Mouse (Mus musculus) myocyte (in vitro differentiated cells): Measurements from ENCODE around the gene H2-DMb1.

Experiments used
- CEBPB ChIP-seq: IDR thresholded peaks from 2 replicates; pipeline ENCODE4 v1.6.1; 2011; ENCODE audit warnings: mild to moderate bottlenecking, moderate library complexity; ENCODE audit not compliant: poor library complexity, insufficient read depth, severe bottlenecking
- E2F4 ChIP-seq: IDR thresholded peaks from one replicate; pipeline ENCODE4 v1.6.1; 2011; ENCODE audit warnings: mild to moderate bottlenecking, control low read depth, moderate library complexity; ENCODE audit not compliant: insufficient read depth
- MAX ChIP-seq: IDR thresholded peaks from one replicate; pipeline ENCODE4 v1.6.1; 2011; ENCODE audit warnings: low read depth, mild to moderate bottlenecking, control low read depth
- POLR2A ChIP-seq: IDR thresholded peaks from one replicate; pipeline ENCODE4 v1.6.1; 2011; ENCODE audit warnings: low read depth, mild to moderate bottlenecking, control low read depth, moderate library complexity; ENCODE audit not compliant: insufficient read length
- POLR2AphosphoS2 ChIP-seq: IDR thresholded peaks from one replicate; pipeline ENCODE4 v1.6.1; 2011; ENCODE audit warnings: low read depth, control low read depth; ENCODE audit not compliant: insufficient read length
- TCF12 ChIP-seq: IDR thresholded peaks from one replicate; pipeline ENCODE4 v1.6.1; 2011; ENCODE audit warnings: mild to moderate bottlenecking, control low read depth; ENCODE audit not compliant: poor library complexity, insufficient read depth, severe bottlenecking
- TCF3 ChIP-seq: IDR thresholded peaks from one replicate; pipeline ENCODE4 v1.6.1; 2011; ENCODE audit warnings: low read depth, control low read depth; ENCODE audit not compliant: insufficient read length
- USF1 ChIP-seq: IDR thresholded peaks from one replicate; pipeline ENCODE4 v1.6.1; 2011; ENCODE audit warnings: low read depth, mild to moderate bottlenecking, control low read depth, moderate library complexity

DNA sequence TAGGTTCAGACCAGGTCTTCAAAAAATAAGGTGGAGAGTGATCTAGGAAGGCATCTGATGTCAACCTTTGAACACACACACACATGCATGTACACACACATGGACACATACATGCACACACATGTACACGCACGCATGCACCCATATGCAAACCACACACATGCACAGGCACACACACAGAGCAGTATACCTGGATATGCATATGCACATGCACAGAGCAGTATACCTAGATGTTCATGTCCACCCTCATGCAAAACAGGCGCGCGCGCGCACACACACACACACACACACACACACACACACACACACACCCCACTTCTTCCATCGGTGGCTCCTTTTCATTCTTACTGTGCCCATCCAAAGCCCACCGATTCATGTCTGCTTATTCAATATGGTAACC lies 55.0 kb downstream of the H2-DMb1 start:
- TF ChIP-seq POLR2AphosphoS2 (no peak), E2F4 (no peak), POLR2A (no peak), TCF12 (no peak), MAX (no peak), TCF3 (no peak), CEBPB (no peak), USF1 (no peak)
